Mouse (Mus musculus): ENCODE data around the gene A630095E13Rik.
"Not testable (repeated sequence)": the region's sequence is repeated elsewhere in the genome, so short reads cannot be mapped to it uniquely, and the experiment has no call there.

The A630095E13Rik gene

DNA sequence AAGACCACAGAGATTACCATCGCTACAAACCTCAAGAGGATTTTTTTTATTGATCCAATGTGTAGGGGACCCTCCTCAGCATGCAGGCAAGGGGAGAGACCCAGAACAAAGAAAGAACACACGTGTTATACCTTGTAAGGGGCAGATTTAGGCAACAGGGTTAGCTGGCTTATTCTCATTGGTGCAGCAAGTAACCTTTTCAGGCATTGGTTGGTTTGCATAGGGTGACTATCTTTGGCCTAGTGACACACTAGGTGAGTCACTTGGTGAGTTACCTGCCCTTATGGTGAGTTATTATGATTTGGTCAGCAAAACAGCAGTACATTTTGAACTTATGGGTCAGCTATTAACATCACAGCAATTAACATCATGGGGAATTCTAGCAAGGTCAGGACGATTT is at the start of gene A630095E13Rik:
TSS of gene A630095E13Rik (minus strand) at position 101 of the 400 bp plus-strand sequence.
- not testable (repeated sequence) for TF ChIP-seq GATA4 (IDR thresholded peaks at IDR 0.05; ENCODE audit: insufficient replicate concordance, low read length)

DNA sequence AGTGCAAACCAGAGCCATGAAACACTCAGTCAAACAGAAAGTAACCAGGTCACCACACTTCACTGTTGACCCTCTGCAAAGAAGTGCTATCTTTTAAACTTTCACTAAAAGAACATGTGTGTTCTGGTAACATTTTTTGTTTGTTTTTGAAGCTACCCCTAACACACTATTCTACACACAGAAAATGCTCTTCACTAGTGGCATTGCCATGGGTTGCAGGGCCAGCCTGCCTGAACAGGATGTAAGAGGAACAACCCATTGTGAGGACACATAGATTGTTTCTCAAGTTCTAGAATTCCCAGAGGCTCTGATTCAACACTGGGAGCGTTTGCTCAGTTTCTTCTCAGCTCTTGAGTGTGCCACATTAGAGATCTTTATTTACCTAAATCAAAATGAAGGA is 49.7 kb upstream of the A630095E13Rik start, which contains the start of gene Acrv1:
TSS of gene Acrv1 (plus strand) at position 301 of the 400 bp plus-strand sequence.
- no peak for TF ChIP-seq GATA4 (IDR thresholded peaks at IDR 0.05; ENCODE audit: insufficient replicate concordance, low read length)

DNA sequence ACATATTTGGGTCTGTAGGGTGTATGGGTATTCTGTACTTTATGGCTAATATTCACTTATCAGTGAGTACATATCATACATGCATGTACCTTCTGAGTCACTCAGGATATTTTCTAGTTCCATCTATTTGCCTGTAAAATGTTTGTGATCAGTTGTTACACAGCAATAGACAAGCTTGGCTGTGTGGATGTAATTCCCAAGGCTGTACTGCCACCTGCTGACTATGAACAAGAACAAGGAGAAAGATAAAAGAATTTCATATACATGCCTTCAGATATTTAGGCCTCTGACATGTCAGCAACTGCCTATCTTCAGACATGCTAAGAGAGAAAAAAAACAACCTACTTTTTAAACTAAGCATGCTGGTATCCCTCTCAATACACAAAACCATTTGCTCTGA is 44.2 kb upstream of the A630095E13Rik start:
- TF ChIP-seq GATA4 (IDR thresholded peaks at IDR 0.05; ENCODE audit: insufficient replicate concordance, low read length): no peak

DNA sequence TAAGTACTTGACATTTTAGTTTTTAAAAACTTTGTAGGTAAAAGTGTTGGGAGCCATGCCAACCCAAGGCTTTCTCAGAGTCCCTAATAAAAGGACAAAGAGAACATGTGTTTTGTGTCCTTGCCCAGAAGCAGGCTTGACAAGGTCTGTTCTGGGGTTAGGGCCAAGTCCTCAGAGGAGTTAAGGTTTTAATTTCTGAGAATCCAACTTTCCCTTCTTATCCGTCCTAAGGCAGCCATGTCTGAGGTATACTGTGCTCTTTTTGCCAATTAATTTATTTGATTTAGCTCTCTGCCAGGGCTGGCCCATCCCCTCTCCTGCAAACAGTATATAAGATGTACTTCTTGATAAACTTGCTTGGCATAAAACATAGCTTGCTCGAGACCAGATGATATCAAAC is 38.2 kb upstream of the A630095E13Rik start:
- no peak for TF ChIP-seq GATA4 (IDR thresholded peaks at IDR 0.05; ENCODE audit: insufficient replicate concordance, low read length)
